Mouse (Mus musculus): ENCODE data around the gene Arrdc4. TPM values are rescaled to one million over a fixed set of nuclear protein-coding genes. Genes with fewer than 3 reads are reported as not detected.

Arrdc4 gene
- total RNA-seq, 1 experiment from 2014 or later: 14.4 TPM

GRCm38 (mm10) chr7:68717988-68718387, 31.1 kb downstream of the Arrdc4 start:
- ATAC-seq (replicated peaks in 1 of 2; ENCODE audit: insufficient read depth in 1 of 2, low FRiP score in 2 of 2, low TSS enrichment in 1 of 2, low read depth in 1 of 2, poor library complexity in 2 of 2, severe bottlenecking in 2 of 2): no peak

- ATAC-seq (replicated peaks in 1 of 2; ENCODE audit: insufficient read depth in 1 of 2, low FRiP score in 2 of 2, low TSS enrichment in 1 of 2, low read depth in 1 of 2, poor library complexity in 2 of 2, severe bottlenecking in 2 of 2): peak in 1 of 2 experiments; percentile 27; a peak in 1 of 4 replicates
Observed at GRCm38 (mm10) chr7:68717498-68717897, 31.5 kb downstream of the Arrdc4 start.

GRCm38 (mm10) chr7:68716926-68717325, 32.1 kb downstream of the Arrdc4 start:
- no peak for ATAC-seq (replicated peaks in 1 of 2; ENCODE audit: insufficient read depth in 1 of 2, low FRiP score in 2 of 2, low TSS enrichment in 1 of 2, low read depth in 1 of 2, poor library complexity in 2 of 2, severe bottlenecking in 2 of 2)

GRCm38 (mm10) chr7:68712928-68713327, 36.1 kb downstream of the Arrdc4 start:
- ATAC-seq (replicated peaks in 1 of 2; ENCODE audit: insufficient read depth in 1 of 2, low FRiP score in 2 of 2, low TSS enrichment in 1 of 2, low read depth in 1 of 2, poor library complexity in 2 of 2, severe bottlenecking in 2 of 2): no peak

- ATAC-seq (replicated peaks in 1 of 2; ENCODE audit: insufficient read depth in 1 of 2, low FRiP score in 2 of 2, low TSS enrichment in 1 of 2, low read depth in 1 of 2, poor library complexity in 2 of 2, severe bottlenecking in 2 of 2): no peak
Observed at GRCm38 (mm10) chr7:68712425-68712824, 36.6 kb downstream of the Arrdc4 start.

GRCm38 (mm10) chr7:68709319-68709573, 39.8 kb downstream of the Arrdc4 start:
- ATAC-seq (replicated peaks in 1 of 2; ENCODE audit: insufficient read depth in 1 of 2, low FRiP score in 2 of 2, low TSS enrichment in 1 of 2, low read depth in 1 of 2, poor library complexity in 2 of 2, severe bottlenecking in 2 of 2): no peak

- ATAC-seq (replicated peaks in 1 of 2; ENCODE audit: insufficient read depth in 1 of 2, low FRiP score in 2 of 2, low TSS enrichment in 1 of 2, low read depth in 1 of 2, poor library complexity in 2 of 2, severe bottlenecking in 2 of 2): no peak
Observed at GRCm38 (mm10) chr7:68708563-68709318, 40.3 kb downstream of the Arrdc4 start.

- no peak for ATAC-seq (replicated peaks in 1 of 2; ENCODE audit: insufficient read depth in 1 of 2, low FRiP score in 2 of 2, low TSS enrichment in 1 of 2, low read depth in 1 of 2, poor library complexity in 2 of 2, severe bottlenecking in 2 of 2)
Observed at GRCm38 (mm10) chr7:68705162-68705561, 43.9 kb downstream of the Arrdc4 start.

- ATAC-seq (replicated peaks in 1 of 2; ENCODE audit: insufficient read depth in 1 of 2, low FRiP score in 2 of 2, low TSS enrichment in 1 of 2, low read depth in 1 of 2, poor library complexity in 2 of 2, severe bottlenecking in 2 of 2): no peak
Observed at GRCm38 (mm10) chr7:68697313-68697712, 51.7 kb downstream of the Arrdc4 start.

GRCm38 (mm10) chr7:68696908-68697307, 52.1 kb downstream of the Arrdc4 start:
- no peak for ATAC-seq (replicated peaks in 1 of 2; ENCODE audit: insufficient read depth in 1 of 2, low FRiP score in 2 of 2, low TSS enrichment in 1 of 2, low read depth in 1 of 2, poor library complexity in 2 of 2, severe bottlenecking in 2 of 2)

GRCm38 (mm10) chr7:68696446-68696845, 52.6 kb downstream of the Arrdc4 start:
- no peak for ATAC-seq (replicated peaks in 1 of 2; ENCODE audit: insufficient read depth in 1 of 2, low FRiP score in 2 of 2, low TSS enrichment in 1 of 2, low read depth in 1 of 2, poor library complexity in 2 of 2, severe bottlenecking in 2 of 2)

- ATAC-seq (replicated peaks in 1 of 2; ENCODE audit: insufficient read depth in 1 of 2, low FRiP score in 2 of 2, low TSS enrichment in 1 of 2, low read depth in 1 of 2, poor library complexity in 2 of 2, severe bottlenecking in 2 of 2): 0 out of 4 replicates have a peak, but pooled peaks of 1 of the 2 experiments have one; percentile 32
Observed at GRCm38 (mm10) chr7:68692731-68693130, 56.3 kb downstream of the Arrdc4 start.

GRCm38 (mm10) chr7:68691454-68691853, 57.6 kb downstream of the Arrdc4 start:
- ATAC-seq (replicated peaks in 1 of 2; ENCODE audit: insufficient read depth in 1 of 2, low FRiP score in 2 of 2, low TSS enrichment in 1 of 2, low read depth in 1 of 2, poor library complexity in 2 of 2, severe bottlenecking in 2 of 2): no peak

GRCm38 (mm10) chr7:68687140-68687611, 61.9 kb downstream of the Arrdc4 start:
- no peak for ATAC-seq (replicated peaks in 1 of 2; ENCODE audit: insufficient read depth in 1 of 2, low FRiP score in 2 of 2, low TSS enrichment in 1 of 2, low read depth in 1 of 2, poor library complexity in 2 of 2, severe bottlenecking in 2 of 2)

All from hematopoietic stem cell, adult 5-6 weeks (primary cell).